Mouse (Mus musculus): ENCODE results near the gene Smox.
A peak's percentile ranks its signal among the peaks of the same experiment; 100 is the strongest.

Gene Smox

DNA sequence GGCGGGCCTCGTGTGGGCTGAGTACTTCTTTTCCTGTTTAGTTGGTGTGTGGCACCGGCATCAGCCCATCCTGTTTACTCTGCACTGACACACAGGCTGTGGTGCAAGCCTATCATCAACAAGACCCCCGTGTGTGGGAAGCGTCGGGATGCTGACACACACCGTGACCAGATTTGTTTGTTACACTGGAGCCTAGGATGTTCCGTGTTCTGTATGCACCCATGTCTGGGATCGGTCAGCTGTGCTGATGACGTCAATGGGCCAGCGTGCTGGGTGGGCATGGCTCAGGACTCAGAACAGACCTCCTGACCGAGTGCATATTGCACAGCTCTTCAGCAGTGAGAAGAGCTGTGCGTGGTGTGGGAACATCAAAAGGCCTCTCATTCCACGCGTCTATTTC is 6.2 kb upstream of the Smox start:
- DNase-seq (ENCODE audit: low read depth): no peak

DNA sequence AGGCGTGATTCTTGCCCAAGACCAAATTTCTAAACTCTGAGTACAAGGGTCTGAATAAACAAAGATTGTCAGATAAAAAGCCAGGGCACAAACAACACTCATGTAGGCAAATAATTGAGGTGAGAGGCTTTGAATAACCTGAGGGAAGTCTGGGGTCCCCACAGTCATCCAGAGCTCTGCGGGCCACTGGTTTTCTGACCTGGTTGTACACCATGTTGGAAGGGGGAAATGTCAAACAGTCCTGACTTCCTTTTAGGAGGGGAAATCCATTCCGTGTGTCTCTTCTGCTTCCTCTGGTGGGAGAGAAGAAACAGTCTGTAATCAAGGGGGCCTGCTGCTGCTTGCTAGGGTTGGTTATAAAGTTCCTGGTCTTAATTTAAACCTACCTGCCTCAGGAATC is 5.2 kb upstream of the Smox start:
- no peak for DNase-seq (ENCODE audit: low read depth)

DNA sequence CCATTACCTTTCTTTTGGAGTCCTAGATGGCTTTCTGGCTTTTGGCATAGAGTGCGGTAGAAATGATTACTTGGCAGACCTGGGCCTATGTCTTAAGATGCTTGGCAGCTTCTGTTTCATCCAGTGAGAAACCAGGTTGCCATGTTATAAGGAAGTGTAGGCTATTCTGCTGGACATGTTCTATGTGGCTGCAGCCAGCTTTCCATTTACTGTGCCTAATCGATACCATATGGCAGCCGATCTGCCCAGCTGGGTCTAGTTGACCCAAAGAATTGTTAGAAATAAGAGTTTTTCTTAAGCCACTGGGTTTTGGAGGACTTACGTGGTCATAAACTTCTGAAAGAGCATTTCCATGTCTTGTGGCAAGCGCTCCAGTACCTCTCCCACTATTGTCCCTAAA is 4.0 kb upstream of the Smox start:
- DNase-seq (ENCODE audit: low read depth): no peak

DNA sequence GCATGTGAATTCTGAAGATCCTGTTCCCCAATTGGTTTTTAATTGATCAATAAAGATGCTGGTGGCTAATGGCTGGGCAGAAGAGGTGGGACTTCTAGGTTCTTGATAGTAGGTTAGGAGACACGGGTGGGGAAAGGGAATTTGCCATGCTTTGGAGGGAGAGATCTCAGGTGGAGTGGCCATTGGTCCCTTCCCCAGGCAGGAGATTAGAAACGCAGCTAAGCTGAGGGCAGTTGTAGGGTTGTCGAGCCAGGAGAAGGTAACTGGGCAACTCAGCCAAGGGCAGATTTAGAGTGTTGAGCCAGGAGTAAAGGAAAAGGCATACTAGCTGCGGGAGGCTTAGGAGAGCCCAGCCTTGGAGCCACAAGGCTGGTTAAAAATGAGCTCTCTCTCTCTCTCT is 3.0 kb upstream of the Smox start:
- DNase-seq (ENCODE audit: low read depth): no peak

DNA sequence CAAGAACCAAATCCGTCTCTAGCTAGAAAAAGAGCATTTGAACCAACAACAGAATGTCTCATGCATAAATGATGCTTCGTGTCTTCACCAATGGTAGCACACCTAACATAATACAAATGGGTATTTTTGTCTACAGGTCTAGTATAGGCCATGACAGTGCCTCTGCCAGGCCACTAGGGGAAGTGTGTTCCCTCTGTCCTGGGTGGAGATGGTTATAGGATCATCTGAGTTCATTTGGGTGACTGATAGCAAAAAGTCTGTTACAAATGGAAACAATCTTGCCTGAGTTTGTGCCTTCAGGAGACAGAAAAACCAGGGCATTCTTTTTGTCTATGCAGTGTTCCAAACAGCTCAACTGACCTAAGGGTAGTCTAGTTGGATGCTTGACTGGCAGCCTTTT is 2.4 kb upstream of the Smox start:
- no peak for DNase-seq (ENCODE audit: low read depth)

DNA sequence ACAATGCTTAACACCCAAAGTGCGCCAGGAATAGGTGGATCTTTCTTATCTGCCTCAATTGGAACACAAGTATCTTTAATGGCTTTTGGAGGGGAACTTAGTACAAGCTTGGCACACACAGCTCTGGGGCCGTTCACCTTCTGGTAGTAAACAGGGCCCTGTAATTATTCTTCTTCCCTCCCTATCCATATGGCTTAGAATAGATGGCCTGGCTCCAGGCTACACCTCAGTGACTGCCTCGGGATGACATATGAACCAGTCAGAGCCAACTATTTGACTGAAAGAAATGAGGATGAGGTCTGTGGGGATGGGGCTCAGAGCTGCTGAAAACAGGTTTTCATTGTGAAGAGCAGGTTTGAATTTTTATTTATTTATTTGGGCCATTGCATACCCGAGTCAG is 1.7 kb upstream of the Smox start:
- DNase-seq (ENCODE audit: low read depth): no peak

DNA sequence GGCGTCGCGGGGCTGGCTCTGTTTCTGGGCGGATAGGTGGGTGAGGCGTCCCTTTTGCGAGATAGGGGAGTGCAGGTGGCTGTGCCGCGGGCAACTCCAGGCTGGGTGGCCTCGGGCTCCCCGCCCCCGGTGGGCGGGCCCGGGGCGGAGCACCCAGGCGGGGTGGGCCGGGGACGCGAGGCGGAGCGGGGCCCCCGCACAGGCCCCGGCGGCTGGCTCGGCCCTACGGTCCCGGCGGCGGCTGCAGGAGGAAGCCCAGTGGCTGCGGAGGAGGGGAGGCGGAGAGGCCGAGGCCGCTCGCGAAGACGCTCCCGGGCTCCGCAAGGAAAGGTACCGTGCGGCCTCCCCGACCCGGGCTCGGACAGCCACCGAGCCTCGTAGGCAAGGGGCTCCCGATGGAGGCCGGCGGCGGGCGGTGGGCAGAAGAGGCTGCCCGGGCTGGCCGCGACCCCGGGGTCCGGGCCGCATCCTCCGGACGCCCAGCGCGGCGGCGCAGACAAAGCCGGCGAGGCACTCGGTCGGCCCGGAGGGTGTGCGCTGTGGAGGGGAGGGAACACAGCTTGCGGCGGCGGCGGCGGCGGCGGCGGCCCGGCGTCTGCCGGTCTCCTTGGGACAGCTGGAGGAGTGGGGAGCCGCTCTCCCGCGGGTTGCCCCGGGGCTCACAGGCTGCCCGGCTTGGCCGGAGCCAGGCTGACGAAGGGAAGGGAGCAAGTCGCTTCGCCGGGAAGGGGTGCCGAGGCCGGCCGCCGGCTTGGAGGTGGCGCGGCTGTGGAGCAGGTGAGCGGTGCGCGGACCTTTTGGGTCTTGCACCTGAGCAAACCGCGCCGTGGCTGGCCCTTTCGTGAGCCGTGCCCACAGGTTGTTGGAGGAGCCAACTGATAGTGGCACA is 655 bp downstream of the Smox start:
- DNase-seq (ENCODE audit: low read depth): peak; percentile 75

DNA sequence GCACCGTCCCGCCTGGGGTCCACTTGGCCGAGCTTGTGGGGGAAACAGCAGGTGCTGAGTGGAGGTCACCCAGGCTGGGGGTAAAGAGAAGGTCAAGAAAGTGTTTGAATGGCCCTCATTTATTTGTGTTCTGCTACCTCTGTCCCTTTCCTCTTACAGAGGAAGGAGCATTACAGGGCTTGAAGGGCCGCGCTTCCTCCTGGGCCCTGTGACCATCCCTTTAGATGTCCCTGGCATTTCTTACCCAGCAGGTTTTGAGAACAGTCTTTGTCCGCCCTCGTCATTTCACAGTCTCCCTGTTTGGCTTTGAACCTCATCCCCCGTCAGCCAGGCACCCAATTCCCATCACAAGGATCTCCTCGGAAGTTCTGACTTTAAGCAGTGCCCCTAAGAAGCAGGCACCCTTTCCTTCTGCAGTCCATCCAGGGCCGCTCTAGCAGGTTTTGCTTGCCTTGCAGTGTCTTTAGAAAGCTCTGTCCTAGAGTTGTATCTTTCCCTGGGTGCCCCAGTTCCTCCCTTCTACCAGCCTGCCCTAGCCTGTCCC is 1.4 kb downstream of the Smox start:
- no peak for DNase-seq (ENCODE audit: low read depth)

DNA sequence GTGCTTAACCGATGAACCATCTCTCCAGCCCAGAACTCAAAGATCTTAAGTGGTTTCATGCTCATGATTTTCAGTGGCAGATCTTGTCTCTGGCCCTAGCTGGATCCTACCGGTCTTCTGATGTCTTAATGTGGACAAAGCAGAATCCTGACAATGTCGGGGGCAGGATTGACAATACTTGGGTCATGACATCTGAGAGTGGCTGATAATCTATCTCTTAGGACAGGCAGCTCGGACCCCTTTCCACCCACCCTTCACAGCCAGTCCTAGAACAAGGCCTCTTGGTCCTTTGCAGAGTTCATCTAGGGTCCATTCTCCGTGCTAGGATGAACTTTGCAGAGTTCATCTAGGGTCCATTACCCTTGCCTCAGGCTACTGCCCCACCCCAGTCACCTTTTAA is 2.1 kb downstream of the Smox start:
- no peak for DNase-seq (ENCODE audit: low read depth)

DNA sequence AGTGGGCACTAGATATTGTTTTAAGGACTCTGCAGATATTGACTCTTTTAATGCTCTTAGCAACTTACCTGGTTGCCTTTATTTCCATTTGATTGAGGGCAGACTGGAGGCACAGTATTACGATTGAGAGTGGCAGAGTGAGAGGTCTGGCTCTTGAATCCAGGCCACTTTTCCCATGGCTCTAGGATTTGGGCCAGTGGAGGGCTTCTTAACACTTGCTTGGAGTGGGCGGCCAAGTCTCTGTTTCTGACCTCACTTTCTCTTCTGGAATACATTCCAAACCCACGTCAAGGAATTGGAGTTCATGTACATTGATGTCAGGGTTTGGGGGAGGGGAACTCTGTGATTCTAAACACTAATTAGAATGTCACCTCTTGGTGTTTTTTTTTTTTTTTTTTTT is 4.0 kb downstream of the Smox start:
- DNase-seq (ENCODE audit: low read depth): no peak

DNA sequence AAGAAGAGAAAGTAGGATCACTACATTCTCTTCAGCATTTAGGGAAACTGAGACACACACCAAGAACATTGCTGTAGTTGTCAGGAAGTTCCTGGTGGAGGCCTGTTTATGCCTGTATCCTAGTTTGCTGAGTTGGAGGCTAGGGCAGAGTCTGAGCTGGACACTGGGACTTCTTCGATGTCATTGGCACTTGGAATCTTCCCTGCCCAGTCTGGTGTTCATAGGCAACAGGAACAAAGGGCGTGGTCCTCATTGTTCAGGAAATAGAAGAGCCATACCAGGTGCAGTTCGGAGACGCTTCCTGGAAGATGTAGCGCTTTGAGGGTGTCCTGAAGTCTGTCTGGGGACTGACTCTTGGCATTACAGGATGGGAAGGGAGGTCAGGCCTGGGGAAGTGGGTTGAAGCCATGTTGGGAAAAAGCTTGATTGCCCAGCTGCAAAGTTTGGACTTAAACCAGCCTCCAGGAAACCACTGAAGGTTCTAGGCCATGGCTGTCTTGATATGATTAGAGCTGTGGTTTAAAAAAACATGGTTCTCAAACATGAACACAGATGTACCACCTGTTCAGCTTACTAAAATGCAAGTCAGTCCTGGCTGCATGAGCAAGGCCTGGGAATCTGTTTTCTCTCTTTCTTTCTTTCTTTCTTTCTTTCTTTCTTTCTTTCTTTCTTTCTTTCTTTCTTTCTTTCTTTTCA is 5.0 kb downstream of the Smox start:
- no peak for DNase-seq (ENCODE audit: low read depth)

DNA sequence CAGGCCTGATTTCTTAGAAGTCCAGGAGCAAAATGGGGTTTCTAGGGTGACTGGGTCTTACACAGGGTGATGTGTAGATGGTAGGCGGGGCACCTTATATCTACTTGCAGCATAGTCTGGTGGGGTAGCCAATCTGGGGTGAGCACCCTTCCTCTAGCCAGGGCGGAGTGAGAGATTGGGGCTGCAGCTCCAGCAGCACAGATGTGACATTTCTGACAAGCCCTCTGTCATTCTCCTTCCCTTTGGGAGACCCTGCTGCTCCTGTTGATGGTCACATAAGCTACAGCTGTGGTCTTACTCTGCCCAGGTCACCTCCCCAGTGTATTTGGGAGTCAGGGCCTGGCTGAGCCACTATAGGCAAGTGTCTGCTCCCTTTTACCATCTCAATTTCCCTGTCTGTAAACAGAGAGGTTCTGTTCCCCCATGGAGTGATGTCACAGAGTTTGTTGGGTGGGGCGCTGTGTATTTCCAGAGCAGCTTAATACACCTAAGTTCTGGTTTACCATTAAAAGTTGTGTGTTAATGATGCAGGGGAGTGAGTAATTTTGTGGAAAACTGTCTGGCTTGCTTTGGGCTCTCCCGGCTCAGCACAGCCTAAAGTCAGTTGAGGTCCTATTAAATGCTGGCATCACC is 6.0 kb downstream of the Smox start:
- DNase-seq (ENCODE audit: low read depth): peak; percentile 79

DNA sequence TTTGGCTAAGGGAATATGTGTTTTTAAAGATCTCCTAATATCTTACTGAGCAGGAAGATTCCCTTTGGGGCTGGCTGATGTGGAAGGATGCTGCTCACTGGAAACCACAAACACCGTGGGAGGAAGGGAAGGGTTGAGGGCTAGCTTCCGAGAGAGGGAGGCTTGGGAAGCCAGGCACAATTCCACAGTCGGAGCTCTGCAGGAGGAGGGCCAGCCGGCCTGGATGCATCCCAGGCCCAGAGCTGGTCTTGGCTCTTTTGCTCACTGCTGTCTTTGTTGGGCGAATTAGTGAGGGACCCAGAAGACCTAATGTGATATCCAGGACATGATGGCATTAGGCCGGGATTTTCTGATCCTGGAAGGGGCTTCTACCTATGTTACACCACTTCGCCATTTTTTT is 6.9 kb downstream of the Smox start:
- DNase-seq (ENCODE audit: low read depth): no peak

DNA sequence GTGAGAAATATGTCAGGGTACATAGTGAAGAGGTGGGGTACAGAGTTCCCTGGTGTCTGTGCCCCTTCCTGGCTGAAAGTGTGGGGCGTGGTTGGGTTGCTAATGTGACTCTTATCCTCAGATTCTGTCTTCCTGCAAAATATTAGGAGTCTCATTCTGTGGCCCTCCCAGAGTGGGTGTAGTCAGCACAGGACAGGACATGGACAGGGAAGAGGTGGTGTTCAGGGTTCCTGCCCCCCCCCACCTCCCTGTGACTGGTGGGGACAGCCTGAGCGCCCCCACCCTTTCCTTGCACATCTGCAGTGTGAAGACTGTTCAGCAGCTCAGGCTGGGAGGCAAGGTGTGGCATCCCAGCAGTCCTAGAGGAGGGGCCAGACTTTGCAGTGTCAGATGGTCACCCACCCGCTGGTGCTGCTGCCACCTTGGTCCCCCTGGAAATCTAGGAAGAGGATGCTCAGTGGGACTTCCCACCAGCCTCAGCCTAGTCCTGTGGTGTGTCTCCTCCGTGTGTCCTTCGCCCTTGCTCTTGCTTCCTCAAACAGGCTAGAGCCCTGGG is 8.1 kb downstream of the Smox start:
- no peak for DNase-seq (ENCODE audit: low read depth)

DNA sequence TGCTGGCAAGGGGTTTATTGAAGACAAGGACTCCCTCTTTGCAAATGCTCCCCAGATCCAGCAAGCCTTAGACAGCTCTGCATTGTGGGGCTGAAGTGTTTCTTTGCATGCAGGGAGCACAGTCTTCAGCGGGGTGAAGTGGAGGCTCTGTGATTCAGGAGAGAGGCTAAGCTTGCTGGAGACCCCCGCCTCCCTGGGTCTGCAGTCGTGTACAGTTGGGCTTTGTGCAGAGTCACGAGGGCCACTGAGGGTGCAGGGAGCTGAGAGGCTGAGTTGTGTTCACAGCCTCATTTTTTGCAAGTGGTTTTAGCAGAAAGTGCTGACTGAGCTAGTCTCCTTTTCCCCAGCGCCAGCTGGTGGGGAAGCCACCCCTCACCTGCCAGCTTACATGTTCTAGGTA is 10.6 kb downstream of the Smox start:
- DNase-seq (ENCODE audit: low read depth): no peak

DNA sequence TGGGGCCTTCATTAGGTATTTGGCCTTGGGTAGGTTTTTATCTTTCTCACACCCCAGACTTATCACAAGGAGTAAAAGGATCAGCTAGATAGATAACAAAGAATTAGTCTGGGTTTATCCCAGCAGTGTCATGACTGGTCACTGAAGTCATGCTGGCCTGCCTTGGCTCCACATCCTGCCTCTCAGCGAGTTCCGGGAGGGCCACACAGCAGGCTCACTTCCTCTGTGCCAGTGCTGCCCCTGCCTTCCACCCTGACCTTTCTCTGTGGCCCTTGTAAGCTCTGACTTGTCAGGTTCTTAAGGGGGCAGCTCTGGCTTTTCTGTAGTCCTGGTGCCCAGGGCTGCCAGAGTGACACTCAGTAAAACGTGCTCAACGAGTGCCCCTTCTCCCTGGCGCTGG is 11.3 kb downstream of the Smox start:
- DNase-seq (ENCODE audit: low read depth): no peak

DNA sequence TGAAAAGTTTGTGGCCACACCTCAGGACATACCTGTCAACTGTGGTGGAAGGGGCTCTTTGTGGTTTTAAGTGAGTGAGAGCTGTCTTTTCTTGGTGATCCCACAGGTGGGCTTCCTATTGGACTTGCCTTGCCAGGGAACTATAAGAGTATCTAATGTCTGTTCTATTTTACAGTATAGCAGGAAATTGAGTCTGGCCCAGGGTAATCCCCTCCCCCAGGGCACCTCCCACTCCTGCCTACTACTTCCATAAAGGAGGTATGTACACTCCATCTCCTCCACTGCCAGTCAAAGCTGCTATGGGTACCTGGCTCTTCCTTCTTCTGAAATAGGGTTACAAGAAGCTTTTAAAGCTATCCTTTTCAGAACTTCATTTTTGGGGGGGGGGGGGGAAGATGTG is 14.1 kb downstream of the Smox start:
- DNase-seq (ENCODE audit: low read depth): no peak

DNA sequence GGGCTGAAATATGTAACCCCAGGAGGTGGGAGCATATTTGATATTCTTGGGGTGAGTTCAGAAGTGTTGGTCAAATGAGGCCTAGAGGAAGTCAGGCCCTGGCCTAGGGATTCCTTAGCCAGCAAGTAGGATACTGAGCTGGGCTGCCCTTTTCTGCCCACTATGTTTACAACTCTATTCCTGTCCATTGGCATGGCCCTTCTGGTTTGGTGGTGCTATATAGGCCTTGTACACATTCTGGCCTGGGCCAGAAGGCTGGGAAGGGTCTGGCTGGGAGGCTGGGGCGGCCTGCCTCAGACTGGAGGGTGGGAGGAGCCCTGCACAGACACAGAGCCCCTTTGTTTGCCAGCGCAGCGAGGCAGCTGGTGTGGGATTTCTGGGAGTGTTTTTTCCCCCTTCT is 15.1 kb downstream of the Smox start:
- no peak for DNase-seq (ENCODE audit: low read depth)

DNA sequence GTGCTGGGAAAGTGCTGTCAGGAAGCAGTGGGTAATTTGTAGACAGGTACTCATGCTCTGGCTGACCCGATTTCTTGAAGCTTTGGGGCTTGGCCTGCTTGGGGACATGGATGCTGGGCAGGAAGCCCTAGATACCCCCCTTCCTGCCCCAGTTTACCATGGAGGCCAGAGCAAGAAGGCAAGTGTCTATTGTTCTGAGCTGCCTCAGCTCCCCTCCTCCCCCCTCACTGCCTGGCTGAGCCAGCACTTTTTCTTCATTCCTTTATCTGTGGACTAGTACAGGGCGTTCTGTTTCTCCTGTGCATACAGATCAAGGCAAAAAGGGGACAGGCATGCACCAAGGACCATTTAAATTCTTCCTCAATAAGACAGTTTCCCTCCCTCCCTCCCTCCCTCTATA is 17.2 kb downstream of the Smox start:
- no peak for DNase-seq (ENCODE audit: low read depth)

DNA sequence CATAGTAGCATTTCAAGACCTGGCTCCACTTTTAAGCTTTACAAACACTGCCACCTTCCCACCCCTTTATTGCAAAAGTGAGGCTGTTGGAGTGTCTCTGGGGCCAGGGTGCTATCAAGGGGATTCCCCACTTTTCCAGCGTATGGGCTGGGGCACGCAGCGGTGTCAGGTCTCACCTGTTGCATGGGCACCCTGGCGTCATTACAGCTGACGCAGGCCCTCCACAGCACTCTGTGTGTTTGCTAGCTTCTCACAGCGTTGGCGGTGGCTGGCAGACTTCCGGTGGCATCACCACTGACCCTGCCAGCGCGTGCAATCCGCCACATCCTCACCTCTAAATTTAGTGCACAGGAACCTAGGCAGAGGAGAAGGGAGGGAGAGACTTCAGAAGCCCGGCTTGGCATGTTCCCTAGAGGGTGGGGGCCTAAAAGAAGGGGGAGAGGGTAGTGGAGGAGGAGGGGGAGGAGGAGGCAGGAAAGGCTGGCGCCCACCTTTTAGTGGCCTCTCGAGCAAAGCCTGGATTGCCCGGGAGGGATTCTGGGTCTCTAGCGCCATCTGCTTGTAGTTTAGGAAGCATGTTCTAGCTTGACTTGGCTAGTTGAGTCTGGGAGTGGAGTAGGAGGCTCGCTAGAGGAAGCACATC is 18.5 kb downstream of the Smox start:
- no peak for DNase-seq (ENCODE audit: low read depth)

DNA sequence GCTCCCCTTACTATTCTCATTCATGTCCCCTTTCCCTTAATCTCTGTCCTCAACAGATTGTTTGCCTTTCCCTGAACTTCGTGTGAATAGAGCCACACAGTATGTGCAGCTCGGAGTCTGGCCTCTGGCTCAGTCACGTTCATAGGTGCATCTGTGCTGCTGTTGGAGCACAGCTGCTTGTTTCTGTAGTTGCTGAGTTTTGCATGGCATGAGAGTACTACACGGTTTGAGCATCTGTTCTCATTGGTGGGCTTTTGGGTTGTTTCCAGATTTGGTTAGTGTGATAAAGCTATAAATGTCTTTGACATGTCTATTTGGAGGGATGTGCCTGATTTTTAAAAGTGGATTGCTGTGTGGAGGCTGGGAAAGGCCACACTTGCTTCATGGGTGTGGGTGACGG is 19.2 kb downstream of the Smox start:
- no peak for DNase-seq (ENCODE audit: low read depth)

DNA sequence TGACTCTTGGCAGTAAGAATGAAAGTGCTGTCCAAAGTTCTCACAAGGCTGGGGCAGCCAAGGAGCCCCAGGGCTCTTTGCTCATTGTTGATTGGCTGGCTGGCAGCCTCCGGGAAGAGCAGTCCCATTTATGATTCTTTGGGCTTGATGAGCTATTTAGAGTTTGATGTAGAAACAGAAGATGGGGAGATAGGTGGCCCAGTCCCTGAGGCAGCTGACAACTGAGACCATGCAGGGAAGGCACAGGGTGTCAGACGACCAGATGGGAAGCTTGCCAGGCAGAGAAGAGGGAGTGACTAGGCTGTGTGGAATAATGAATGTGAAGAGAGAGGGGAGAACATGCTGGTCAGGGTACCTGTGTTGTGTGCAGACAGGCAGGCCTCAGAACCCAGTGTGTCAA is 22.2 kb downstream of the Smox start:
- DNase-seq (ENCODE audit: low read depth): no peak
